Mouse (Mus musculus) lung, postnatal 4 days (tissue): ENCODE measurements around the gene Ccdc51.
"Not testable (repeated sequence)": the region's sequence is repeated elsewhere in the genome, so short reads cannot be mapped to it uniquely, and the experiment has no call there.

ENCODE experiments used
- DNase-seq, 2 experiments: peaks; one replicate each; pipeline ENCODE4 v3.0.0; 2021

The Ccdc51 gene

GRCm38 (mm10) chr9:109125481-109125880 lies 43.2 kb downstream of the Ccdc51 start:
- DNase-seq = no peak

GRCm38 (mm10) chr9:109127076-109127475 lies 44.8 kb downstream of the Ccdc51 start:
- no peak for DNase-seq

- DNase-seq = peak in 1 of 2 experiments; percentile 59
These were observed 45.9 kb downstream of the Ccdc51 start for GRCm38 (mm10) chr9:109128211-109128610.

- no peak for DNase-seq
These were observed 47.8 kb downstream of the Ccdc51 start for GRCm38 (mm10) chr9:109130076-109130475.

GRCm38 (mm10) chr9:109140414-109140813 lies 58.1 kb downstream of the Ccdc51 start:
- DNase-seq = not testable (repeated sequence)
